Comparison of ENCODE assay signal across 18 mouse cellular contexts in the genomic region with DNA sequence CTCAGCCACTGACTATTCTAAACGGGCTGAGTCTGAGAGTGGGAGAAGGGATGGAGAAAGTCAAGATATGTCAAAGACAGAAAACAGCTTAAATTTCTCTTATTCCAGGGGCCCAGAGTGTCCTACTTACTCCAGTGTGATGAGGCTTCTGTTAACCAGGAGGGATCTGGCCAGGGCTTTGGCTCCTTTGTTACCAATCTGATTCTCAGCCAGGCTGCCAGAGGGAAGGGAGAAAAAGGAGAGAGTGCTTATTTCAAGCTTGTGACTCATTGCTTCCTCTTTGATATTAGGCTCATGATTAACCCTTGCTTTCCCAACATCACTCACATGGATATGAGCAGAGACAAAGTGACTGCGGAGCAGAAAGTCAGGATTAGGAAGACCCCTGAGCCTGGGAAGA. TPM values are rescaled to one million over a fixed set of nuclear protein-coding genes. Genes with fewer than 3 reads are reported as not detected.
DNase-seq lines count a peak whose midpoint lies in the region; ATAC-seq and TF ChIP-seq lines count a peak whose summit lies in the region.
"Had no signal": no experiment of that assay in that cellular context is flagged by ENCODE, and none has a peak within 500 bp of the region (broad histone marks: within the 10 kb centered on the region; RNA-seq: fewer than 3 reads in every experiment).

No protein-coding gene starts in this region.

- WGBS in lung, embryonic 14.5 days, result 52% methylated on average over 2 of the region's 2 CpGs

- ATAC-seq in lung, embryonic 14.5 days (ENCODE audit: insufficient read depth), result no peak
- ATAC-seq: forebrain, embryonic 14.5 days; intestine, postnatal 0 days had no signal

- H3K4me3 ChIP-seq in lung, embryonic 14.5 days (ENCODE audit: low read depth, low read length), result no peak overlapping the region
- no peak overlapping the region for H3K4me3 ChIP-seq in myocyte
- H3K4me3 ChIP-seq: embryonic facial prominence, embryonic 13.5 days; hindbrain, embryonic 12.5 days; neural tube, embryonic 15.5 days had no signal

- DNase-seq in adrenal gland, adult 2 months, result peak; percentile 46
- no peak for DNase-seq in adrenal gland, postnatal 4 days (ENCODE audit: low spot score in 2 of 2)
- DNase-seq in lung, embryonic 14.5 days, result peak; percentile 1
- DNase-seq in lung, postnatal 14 days, result no peak
- peak; percentile 36 for DNase-seq in cerebellum, postnatal 14 days
- no peak for DNase-seq in retina, postnatal 1 day
- no peak for DNase-seq in thymus, postnatal 0 days (ENCODE audit: low spot score)
- DNase-seq: gastrocnemius, postnatal 14 days; liver; lung, postnatal 36 days; midbrain, embryonic 14.5 days; thymus, adult 18-20 months had no signal

- no peaks in the 10 kb centered on the region for H3K79me2 ChIP-seq in myocyte (ENCODE audit: control insufficient read depth, insufficient read depth)

- TF ChIP-seq CTCF in lung, embryonic 14.5 days (IDR thresholded peaks at IDR 0.05; ENCODE audit: low read depth), result no peak

- no peaks in the 10 kb centered on the region for H3K9me3 ChIP-seq in lung, embryonic 14.5 days (ENCODE audit: low read depth, low read length)
- H3K9me3 ChIP-seq: embryonic facial prominence, embryonic 13.5 days; hindbrain, embryonic 12.5 days; neural tube, embryonic 15.5 days had no signal

- no peak overlapping the region for H3K27ac ChIP-seq in lung, embryonic 14.5 days (ENCODE audit: low read depth)
- H3K27ac ChIP-seq: embryonic facial prominence, embryonic 13.5 days; hindbrain, embryonic 12.5 days; neural tube, embryonic 15.5 days had no signal

- no peak overlapping the region for H3K4me2 ChIP-seq in lung, embryonic 14.5 days
- H3K4me2 ChIP-seq in myocyte (ENCODE audit: low read depth), result peak overlapping the region; percentile 56
- H3K4me2 ChIP-seq: embryonic facial prominence, embryonic 13.5 days; hindbrain, embryonic 12.5 days; neural tube, embryonic 15.5 days had no signal

- H3K27me3 ChIP-seq in lung, embryonic 14.5 days (ENCODE audit: insufficient read depth, low read length), result no peaks in the 10 kb centered on the region
- H3K27me3 ChIP-seq in myocyte (ENCODE audit: control insufficient read depth, insufficient read depth, insufficient read length), result no peaks in the 10 kb centered on the region
- H3K27me3 ChIP-seq: embryonic facial prominence, embryonic 13.5 days; hindbrain, embryonic 12.5 days; neural tube, embryonic 15.5 days had no signal

- TF ChIP-seq POLR2A in myocyte (IDR thresholded peaks at IDR 0.05; ENCODE audit: insufficient read length, low read depth), result no peak

- H3K36me3 ChIP-seq in lung, embryonic 14.5 days (ENCODE audit: insufficient read depth), result no peaks in the 10 kb centered on the region
- no peaks in the 10 kb centered on the region for H3K36me3 ChIP-seq in myocyte (ENCODE audit: control insufficient read depth, insufficient read depth)
- H3K36me3 ChIP-seq: embryonic facial prominence, embryonic 13.5 days; hindbrain, embryonic 12.5 days; neural tube, embryonic 15.5 days had no signal

- no peak overlapping the region for H3K9ac ChIP-seq in lung, embryonic 14.5 days
- H3K9ac ChIP-seq: embryonic facial prominence, embryonic 13.5 days; hindbrain, embryonic 12.5 days; neural tube, embryonic 15.5 days had no signal

- H3ac ChIP-seq in myocyte (ENCODE audit: control insufficient read depth, insufficient read length), result no peak overlapping the region

- H3K4me1 ChIP-seq in lung, embryonic 14.5 days (ENCODE audit: insufficient read depth), result no peaks in the 10 kb centered on the region
- H3K4me1 ChIP-seq: hindbrain, embryonic 12.5 days; neural tube, embryonic 15.5 days had no signal

TF ChIP-seq in myocyte, 11 proteins besides CTCF, POLR2A, EP300 and RAD21:
- TF ChIP-seq TCF12 (IDR thresholded peaks at IDR 0.05; ENCODE audit: insufficient read depth, poor library complexity, severe bottlenecking) (no peak), SRF (IDR thresholded peaks at IDR 0.05; ENCODE audit: control insufficient read depth, insufficient read length, low read depth) (no peak), MAX (IDR thresholded peaks at IDR 0.05; ENCODE audit: low read depth) (no peak), E2F4 (IDR thresholded peaks at IDR 0.05; ENCODE audit: insufficient read depth) (no peak), POLR2AphosphoS2 (IDR thresholded peaks at IDR 0.05; ENCODE audit: insufficient read length, low read depth) (no peak), REST (IDR thresholded peaks at IDR 0.05; ENCODE audit: insufficient read depth, insufficient read length) (no peak), TCF3 (IDR thresholded peaks at IDR 0.05; ENCODE audit: insufficient read length, low read depth) (no peak), CEBPB (IDR thresholded peaks at IDR 0.05; ENCODE audit: insufficient read depth, poor library complexity, severe bottlenecking) (no peak)

RNA-seq across cellular contexts. Expression of a gene that starts 17.2 kb away (rescaled TPM):
- 1 to 10 TPM; 2.4 to 3.5 TPM for total RNA-seq in adrenal gland, adult 2 months (2021)
- 8.2 and 8.3 TPM in 2 replicates for polyA plus RNA-seq in adrenal gland, adult 2 months (2012; rRNA removed)
- 1 to 10 TPM; 4.3 to 4.7 TPM for total RNA-seq in adrenal gland, postnatal 4 days (2021)
- polyA plus RNA-seq in lung, embryonic 14.5 days (2014; fragmentation: Nextera tagmentation; extraction: Ambion mirVana), result 1.6 and 2.0 TPM in 2 replicates
- polyA plus RNA-seq in myocyte (2012; fragmentation: generic; extraction: Trizol), result 1.3 TPM
- polyA plus RNA-seq in thymus, postnatal 0 days (2015; fragmentation: Nextera tagmentation; extraction: Ambion mirVana), result 12.8 and 18.2 TPM in 2 replicates

RNA-seq across cellular contexts. Expression of a gene that starts 44.3 kb away (rescaled TPM):
- 10 to 100 TPM; 20.1 to 26.5 TPM for total RNA-seq in adrenal gland, adult 2 months (2021)
- polyA plus RNA-seq in adrenal gland, adult 2 months (2012; rRNA removed), result 13.0 and 15.6 TPM in 2 replicates
- total RNA-seq in adrenal gland, postnatal 4 days (2021), result 10 to 100 TPM; 28.0 to 31.0 TPM
- polyA plus RNA-seq in lung, embryonic 14.5 days (2014; fragmentation: Nextera tagmentation; extraction: Ambion mirVana), result 27.0 and 27.8 TPM in 2 replicates
- 11.9 TPM for polyA plus RNA-seq in myocyte (2012; fragmentation: generic; extraction: Trizol)
- polyA plus RNA-seq in thymus, postnatal 0 days (2015; fragmentation: Nextera tagmentation; extraction: Ambion mirVana), result 11.1 and 11.7 TPM in 2 replicates

RNA-seq across cellular contexts. Expression of a gene that starts 50.7 kb away (rescaled TPM):
- total RNA-seq in adrenal gland, adult 2 months (2021), result 10 to 100 TPM; 14.4 to 18.2 TPM
- 10.3 and 15.2 TPM in 2 replicates for polyA plus RNA-seq in adrenal gland, adult 2 months (2012; rRNA removed)
- total RNA-seq in adrenal gland, postnatal 4 days (2021), result 10 to 100 TPM; 24.5 to 25.3 TPM
- polyA plus RNA-seq in lung, embryonic 14.5 days (2014; fragmentation: Nextera tagmentation; extraction: Ambion mirVana), result 21.1 and 23.1 TPM in 2 replicates
- 10.1 TPM for polyA plus RNA-seq in myocyte (2012; fragmentation: generic; extraction: Trizol)
- polyA plus RNA-seq in thymus, postnatal 0 days (2015; fragmentation: Nextera tagmentation; extraction: Ambion mirVana), result 28.9 and 36.6 TPM in 2 replicates

RNA-seq across cellular contexts. Expression of a gene that starts 50.8 kb away (rescaled TPM):
- 1 to 10 TPM; 4.0 to 6.3 TPM for total RNA-seq in adrenal gland, adult 2 months (2021)
- polyA plus RNA-seq in adrenal gland, adult 2 months (2012; rRNA removed), result 11.4 and 11.9 TPM in 2 replicates
- 1 to 10 TPM; 4.7 to 4.8 TPM for total RNA-seq in adrenal gland, postnatal 4 days (2021)
- 5.8 and 7.2 TPM in 2 replicates for polyA plus RNA-seq in lung, embryonic 14.5 days (2014; fragmentation: Nextera tagmentation; extraction: Ambion mirVana)
- 3.5 TPM for polyA plus RNA-seq in myocyte (2012; fragmentation: generic; extraction: Trizol)
- 9.1 and 10.0 TPM in 2 replicates for polyA plus RNA-seq in thymus, postnatal 0 days (2015; fragmentation: Nextera tagmentation; extraction: Ambion mirVana)

Comparison
In these comparisons a context has a peak if more than half of its experiments do, and no peak if none do; other contexts are left out.
1. DNase-seq: peak in adrenal gland, adult 2 months (single experiment), lung, embryonic 14.5 days (single experiment) and cerebellum, postnatal 14 days (2 of 2); none in adrenal gland, postnatal 4 days (0 of 2), lung, postnatal 14 days (single experiment), retina, postnatal 1 day (single experiment) and thymus, postnatal 0 days (single experiment).